Mouse (Mus musculus) spleen, adult 2 months (tissue): ENCODE measurements around the gene Rad23b. TPM values are rescaled to one million over a fixed set of nuclear protein-coding genes. Genes with fewer than 3 reads are reported as not detected.

Experiments used
- DNase-seq, 2 experiments: peaks; one replicate each; pipeline versions ENCODE4 v3.0.0 to v3.0.0-alpha.2; 2012 to 2021; ENCODE audit warnings: low spot score in 2 of 2, low read depth in 1 of 2
- H3K27ac ChIP-seq: fragments of 200-500 bp; 2 replicates; pipeline ENCODE4 v1.5.1; 2012; ENCODE audit warnings: low read length, inconsistent platforms; ENCODE audit not compliant: insufficient read depth
- H3K27me3 ChIP-seq: fragments of 200-500 bp; 2 replicates; pipeline ENCODE4 v1.6.1; 2012; ENCODE audit warnings: mild to moderate bottlenecking, moderate library complexity, low read length, inconsistent platforms; ENCODE audit not compliant: control insufficient read depth, insufficient read depth
- H3K36me3 ChIP-seq: fragments of 200-500 bp; 2 replicates; pipeline ENCODE4 v1.6.1; 2012; ENCODE audit warnings: mild to moderate bottlenecking, low read length, inconsistent platforms; ENCODE audit not compliant: control insufficient read depth, insufficient read depth
- H3K4me1 ChIP-seq: fragments of 200-500 bp; 2 replicates; pipeline ENCODE4 v1.6.1; 2011; ENCODE audit warnings: inconsistent platforms; ENCODE audit not compliant: control insufficient read depth, insufficient read depth, insufficient read length
- H3K4me3 ChIP-seq: fragments of 200-500 bp; 2 replicates; pipeline ENCODE4 v1.5.1; 2011; ENCODE audit warnings: mild to moderate bottlenecking, inconsistent platforms; ENCODE audit not compliant: insufficient read depth, insufficient read length; ENCODE audit errors: extremely low read depth
- CTCF ChIP-seq: fragments of 200-500 bp; IDR thresholded peaks from 2 replicates; pipeline ENCODE4 v1.5.1; 2011; ENCODE audit warnings: mild to moderate bottlenecking, inconsistent platforms; ENCODE audit not compliant: insufficient read depth, insufficient read length, insufficient replicate concordance; ENCODE audit errors: extremely low read depth
- POLR2A ChIP-seq: fragments of 200-500 bp; IDR thresholded peaks from 2 replicates; pipeline ENCODE4 v1.6.1; 2011; ENCODE audit warnings: low read depth, low read length, inconsistent platforms
- WGBS: fragments of 180-500 bp; shearing (Covaris S2); methylation state at CpG from one replicate; pipeline ENCODE4 v1.1.7; 2018; 5-methylcytosine and 5-hydroxymethylcytosine counted together
- polyA plus RNA-seq: library from polyadenylated mRNA; depleted of rRNA; stranded (reverse); fragments of >200 nt; gene quantifications from 2 replicates; pipeline ENCODE4 v1.2.3, GENCODE M21; 2012

The Rad23b gene
- polyA plus RNA-seq, 1 experiment, result 119 TPM

DNA sequence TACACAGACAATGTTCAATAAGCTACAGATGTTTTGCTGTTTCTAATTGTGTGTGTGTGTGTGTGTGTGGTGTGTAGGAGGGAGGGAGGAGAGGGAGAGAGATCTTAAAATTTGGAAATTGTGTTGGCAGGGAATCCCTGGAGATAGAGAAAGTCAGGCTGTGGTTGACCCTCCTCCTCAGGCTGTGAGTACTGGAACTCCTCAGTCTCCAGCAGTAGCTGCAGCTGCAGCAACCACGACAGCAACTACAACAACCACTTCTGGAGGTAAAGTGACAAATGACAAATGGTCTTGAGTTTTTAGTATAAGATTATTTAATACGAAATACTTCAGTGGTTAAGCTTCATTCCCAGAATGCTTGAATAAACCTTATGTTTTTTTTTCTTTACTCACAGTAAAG is 32.5 kb downstream of the Rad23b start:
- no peaks in the 10 kb centered on the region for H3K27me3 ChIP-seq
- 80% methylated on average over 2 of the region's 2 CpGs for WGBS
- DNase-seq, result no peak
- H3K27ac ChIP-seq, result no peak overlapping the region
- H3K4me1 ChIP-seq, result no peaks in the 10 kb centered on the region
- peaks cover 41% of the 10 kb centered on the region for H3K36me3 ChIP-seq
- no peak overlapping the region for H3K4me3 ChIP-seq
- TF ChIP-seq CTCF (no peak), POLR2A (no peak)

DNA sequence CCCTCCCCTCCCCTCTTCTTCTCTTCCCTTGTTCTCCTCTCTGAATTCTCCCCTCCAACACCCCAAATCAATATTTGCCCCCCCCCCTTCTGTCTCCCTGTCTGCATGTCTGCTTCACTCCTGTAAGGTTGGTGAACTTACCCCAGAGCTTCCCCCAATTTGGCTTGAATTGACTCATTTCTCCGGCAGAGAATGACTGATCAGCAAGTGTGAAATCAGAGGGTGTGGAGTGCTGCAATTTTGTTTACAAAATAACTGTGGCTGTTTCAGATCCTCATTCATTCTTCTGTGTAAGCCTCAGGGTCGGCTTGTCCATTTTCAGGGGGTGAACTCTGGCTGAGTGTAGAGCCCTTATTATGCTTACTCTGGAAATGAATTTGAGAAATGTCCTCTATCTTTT is 36.9 kb downstream of the Rad23b start:
- Histone ChIP-seq H3K27me3 (no peaks in the 10 kb centered on the region), H3K4me1 (no peaks in the 10 kb centered on the region), H3K36me3 (peaks cover 28% of the 10 kb centered on the region), H3K4me3 (no peak overlapping the region), H3K27ac (no peak overlapping the region)
- TF ChIP-seq CTCF (no peak), POLR2A (no peak)
- WGBS, result 63% methylated on average over 2 of the region's 2 CpGs
- no peak for DNase-seq

DNA sequence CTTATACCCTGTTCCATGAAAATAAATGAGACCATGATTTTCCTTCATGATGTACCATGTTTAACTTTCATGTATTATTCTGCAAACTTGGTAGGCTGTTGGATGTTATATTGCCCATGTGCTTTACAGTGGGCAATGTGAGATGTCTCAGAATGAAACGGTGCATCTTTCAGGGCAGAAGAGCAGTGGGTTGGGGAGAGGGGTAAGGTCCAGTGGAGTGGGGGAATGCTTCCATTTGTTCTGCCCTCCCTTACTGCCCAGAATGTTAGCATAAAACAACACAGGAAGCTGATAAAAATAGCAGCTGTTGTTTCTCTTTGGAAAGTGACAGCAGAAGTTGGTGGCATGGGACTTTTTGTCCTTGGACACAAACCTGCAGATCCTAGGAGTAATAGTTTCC is 41.6 kb downstream of the Rad23b start:
- 68% methylated on average over 1 of the region's 1 CpGs for WGBS
- peaks cover 4% of the 10 kb centered on the region for H3K36me3 ChIP-seq
- H3K4me1 ChIP-seq, result no peaks in the 10 kb centered on the region
- H3K4me3 ChIP-seq, result no peak overlapping the region
- no peak overlapping the region for H3K27ac ChIP-seq
- no peaks in the 10 kb centered on the region for H3K27me3 ChIP-seq
- TF ChIP-seq POLR2A, result no peak
- no peak for TF ChIP-seq CTCF
- DNase-seq, result no peak

DNA sequence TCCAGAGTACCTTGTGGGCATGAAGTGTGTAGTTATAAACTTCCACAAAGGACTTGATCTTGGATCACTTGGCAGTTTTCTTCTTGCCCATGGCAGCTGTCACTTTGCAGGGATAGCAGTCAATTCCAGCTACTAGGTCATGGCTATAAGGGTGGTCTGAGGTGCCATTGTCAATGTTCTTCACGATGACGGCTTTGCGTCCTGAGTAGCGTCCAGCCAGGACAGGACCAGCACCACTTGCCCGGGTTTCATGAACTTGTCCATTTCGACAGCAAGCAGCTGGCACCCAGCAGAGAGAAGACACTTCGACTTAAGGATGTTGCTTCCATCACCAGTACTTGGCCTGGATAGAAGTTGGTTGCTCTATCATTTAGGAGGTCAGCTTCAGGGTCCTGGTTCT is 42.6 kb downstream of the Rad23b start:
- WGBS, result 94% methylated on average over 7 of the region's 7 CpGs
- Histone ChIP-seq H3K4me1 (no peaks in the 10 kb centered on the region), H3K36me3 (peaks cover 2% of the 10 kb centered on the region; the same call in 1 of the 2 replicates), H3K27me3 (no peaks in the 10 kb centered on the region), H3K27ac (no peak overlapping the region), H3K4me3 (no peak overlapping the region)
- TF ChIP-seq CTCF, result no peak
- no peak for TF ChIP-seq POLR2A
- no peak for DNase-seq

DNA sequence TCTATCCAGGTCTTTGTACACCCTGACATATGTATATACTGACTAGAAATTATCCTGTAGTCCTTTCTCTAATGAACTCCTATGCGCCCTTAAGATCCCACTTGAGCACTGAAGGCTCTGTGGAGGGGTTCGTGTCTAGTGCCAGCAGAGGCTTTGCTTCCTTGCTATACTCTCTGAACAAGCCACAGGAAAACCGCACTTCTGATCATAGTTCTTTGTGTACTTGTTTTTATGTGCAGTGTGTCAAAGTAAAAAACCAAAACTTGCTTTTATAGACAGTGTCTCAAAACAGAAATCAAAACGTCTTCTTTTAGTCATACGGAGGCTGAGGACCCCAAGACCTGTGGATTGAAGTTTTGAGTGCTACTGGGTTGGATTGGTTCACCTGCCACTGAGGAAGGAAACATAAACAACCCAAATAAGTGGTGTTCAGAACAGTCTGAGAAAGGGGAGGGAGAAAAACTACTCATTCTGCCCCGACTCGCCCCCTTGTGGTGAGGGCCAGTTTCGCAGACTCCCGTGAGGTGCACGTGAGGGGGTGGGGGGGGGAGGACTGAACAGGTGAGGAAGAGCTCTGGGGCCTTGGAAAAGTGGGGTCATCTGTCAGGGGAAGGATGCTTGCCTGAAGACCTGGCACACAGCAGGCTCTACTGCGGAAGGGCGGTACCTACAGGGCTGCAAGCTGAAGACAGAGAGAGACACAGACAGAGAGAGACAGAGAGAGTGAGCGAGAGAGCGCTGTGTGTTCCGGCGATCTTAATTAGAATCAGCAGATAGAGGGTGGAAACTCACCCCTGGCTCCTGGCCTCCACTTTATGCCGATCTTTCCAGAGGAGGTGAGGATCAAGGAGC is 48.3 kb downstream of the Rad23b start:
- DNase-seq, result peak; percentile 30 to 36
- TF ChIP-seq CTCF (peak; percentile 72; the same call in 1 of the 2 replicates), POLR2A (no peak)

DNA sequence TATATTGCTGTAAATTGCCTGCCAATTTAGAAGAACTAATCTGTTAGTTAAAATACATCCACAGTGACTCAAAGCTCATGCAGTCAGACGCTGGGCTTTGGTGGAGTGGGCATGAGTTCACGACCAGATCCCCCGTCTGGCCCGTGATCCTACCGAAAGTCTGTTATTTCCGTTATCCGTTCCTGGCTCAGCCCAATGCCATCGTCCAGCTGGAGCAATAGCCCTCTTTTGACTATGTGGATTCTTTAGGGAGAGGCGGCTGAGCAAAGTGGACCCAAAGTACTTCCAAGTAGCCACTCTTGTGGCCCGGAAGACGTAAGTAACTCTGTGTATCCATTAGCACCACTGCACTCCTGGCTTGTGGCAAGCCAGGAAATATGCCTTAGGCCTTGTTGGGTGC is 49.1 kb downstream of the Rad23b start:
- H3K27ac ChIP-seq, result no peak overlapping the region
- 89% methylated on average over 11 of the region's 11 CpGs for WGBS

More for the DNA sequence above, 48.3 kb downstream of the Rad23b start:
- Histone ChIP-seq H3K4me3 (no peak overlapping the region), H3K4me1 (no peaks in the 10 kb centered on the region), H3K27me3 (no peaks in the 10 kb centered on the region), H3K36me3 (no peaks in the 10 kb centered on the region), H3K27ac (peak overlapping the region; percentile 33; the same call in 1 of the 2 replicates)
- 37% methylated on average over 17 of the region's 17 CpGs for whole genome bisulfite sequencing

DNA sequence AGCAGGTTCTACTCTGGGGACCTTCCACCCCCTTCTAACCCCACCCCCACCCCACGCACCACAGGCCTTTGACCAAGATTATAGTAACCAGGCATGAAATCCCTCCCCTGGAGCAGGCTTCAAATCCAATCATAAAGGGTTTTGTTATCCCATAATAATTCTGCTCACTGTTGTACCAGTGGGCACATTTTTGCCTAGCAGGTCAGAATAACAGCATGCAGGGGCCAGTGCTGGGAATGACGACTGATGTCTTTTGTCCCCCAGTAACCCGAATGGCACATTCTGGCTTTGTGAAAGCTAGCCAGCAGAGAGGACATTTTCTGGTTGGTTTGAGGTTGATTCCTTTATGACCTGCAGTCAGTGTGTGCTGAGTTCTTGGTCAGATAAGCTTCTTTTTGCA is 55.5 kb downstream of the Rad23b start:
- no peak overlapping the region for H3K4me3 ChIP-seq
- no peaks in the 10 kb centered on the region for H3K4me1 ChIP-seq
- H3K36me3 ChIP-seq, result no peaks in the 10 kb centered on the region
- DNase-seq, result no peak
- WGBS, result 81% methylated on average over 3 of the region's 3 CpGs
- no peak overlapping the region for H3K27ac ChIP-seq
- no peaks in the 10 kb centered on the region for H3K27me3 ChIP-seq
- TF ChIP-seq CTCF (no peak), POLR2A (no peak)

More for the DNA sequence above, 49.1 kb downstream of the Rad23b start:
- DNase-seq, result no peak
- TF ChIP-seq POLR2A (no peak), CTCF (no peak)
- Histone ChIP-seq H3K4me1 (no peaks in the 10 kb centered on the region), H3K36me3 (no peaks in the 10 kb centered on the region), H3K27me3 (no peaks in the 10 kb centered on the region), H3K4me3 (no peak overlapping the region)
